Mouse (Mus musculus) C2C12 (cell line): ENCODE measurements around the gene Vac14. TPM values are rescaled to one million over a fixed set of nuclear protein-coding genes. Genes with fewer than 3 reads are reported as not detected.

Experiments
- H3K27me3 ChIP-seq: one replicate; pipeline ENCODE4 v1.6.1; 2011; ENCODE audit not compliant: control insufficient read depth, insufficient read depth, insufficient read length
- H3K36me3 ChIP-seq: one replicate; pipeline ENCODE4 v1.6.1; 2011; ENCODE audit not compliant: control insufficient read depth, insufficient read depth
- H3K4me3 ChIP-seq: one replicate; pipeline ENCODE4 v1.5.1; 2011; ENCODE audit warnings: mild to moderate bottlenecking, control low read depth; ENCODE audit not compliant: poor library complexity, insufficient read depth, severe bottlenecking
- H3K79me2 ChIP-seq: one replicate; pipeline ENCODE4 v1.6.1; 2011; ENCODE audit not compliant: control insufficient read depth, insufficient read depth
- H3K79me3 ChIP-seq: one replicate; pipeline ENCODE4 v1.6.1; 2011; ENCODE audit warnings: low read depth, control low read depth
- H3ac ChIP-seq: one replicate; pipeline ENCODE3; 2011; ENCODE audit warnings: low read depth; ENCODE audit not compliant: control insufficient read depth, insufficient read length
- CEBPB ChIP-seq: IDR thresholded peaks from one replicate; pipeline ENCODE4 v1.6.1; 2011; ENCODE audit warnings: low read depth, mild to moderate bottlenecking, control low read depth, moderate library complexity
- CTCF ChIP-seq: IDR thresholded peaks from one replicate; pipeline ENCODE4 v1.5.1; 2011; ENCODE audit not compliant: control insufficient read depth, insufficient read depth, insufficient read length
- FOSL1 ChIP-seq: IDR thresholded peaks from one replicate; pipeline ENCODE4 v1.8.0; 2011; ENCODE audit warnings: mild to moderate bottlenecking, low read length; ENCODE audit not compliant: poor library complexity, insufficient read depth, severe bottlenecking
- MAX ChIP-seq: IDR thresholded peaks from one replicate; pipeline ENCODE4 v1.6.1; 2011; ENCODE audit warnings: mild to moderate bottlenecking, control low read depth
- MYOD1 ChIP-seq: IDR thresholded peaks from one replicate; pipeline ENCODE4 v1.6.1; 2011; ENCODE audit warnings: low read depth; ENCODE audit not compliant: control insufficient read depth, insufficient read length
- MYOG ChIP-seq: IDR thresholded peaks from one replicate; pipeline ENCODE4 v1.6.1; 2011; ENCODE audit not compliant: control insufficient read depth, insufficient read length; ENCODE audit errors: extremely low read depth
- USF1 ChIP-seq: IDR thresholded peaks from one replicate; pipeline ENCODE4 v1.6.1; 2011; ENCODE audit warnings: low read depth, mild to moderate bottlenecking, control low read depth, moderate library complexity
- polyA plus RNA-seq: library from polyadenylated mRNA; unstranded; fragments of >200 nt; fragmentation: generic; extraction: Trizol; gene quantifications from one replicate; pipeline ENCODE4 v1.2.1, GENCODE M21; 2012; ENCODE audit warnings: missing spikeins

Vac14 gene
- polyA plus RNA-seq, 1 experiment = 22.2 TPM

- H3K4me3 ChIP-seq = no peak overlapping the region
- no peaks in the 10 kb centered on the region for H3K79me2 ChIP-seq
- H3K79me3 ChIP-seq = peaks cover 1% of the 10 kb centered on the region
- no peak for TF ChIP-seq USF1
- peak; percentile 58 for TF ChIP-seq MYOD1
- no peaks in the 10 kb centered on the region for H3K36me3 ChIP-seq
- no peaks in the 10 kb centered on the region for H3K27me3 ChIP-seq
- no peak overlapping the region for H3ac ChIP-seq
These were observed 98.7 kb downstream of the Vac14 start for GRCm38 (mm10) chr8:110717131-110717530.

GRCm38 (mm10) chr8:110718209-110718968 is 100.0 kb downstream of the Vac14 start:
- Histone ChIP-seq H3K27me3 (no peaks in the 10 kb centered on the region), H3K4me3 (no peak overlapping the region), H3K79me2 (peaks cover 7% of the 10 kb centered on the region), H3K36me3 (no peaks in the 10 kb centered on the region), H3K79me3 (peaks cover 1% of the 10 kb centered on the region), H3ac (no peak overlapping the region)
- no peak for TF ChIP-seq MAX
- TF ChIP-seq MYOD1 = no peak
- no peak for TF ChIP-seq USF1
- no peak for TF ChIP-seq MYOG
- no peak for TF ChIP-seq CEBPB
- no peak for TF ChIP-seq FOSL1
- TF ChIP-seq CTCF = no peak

GRCm38 (mm10) chr8:110718969-110719670 is 100.7 kb downstream of the Vac14 start:
- TF ChIP-seq CEBPB (no peak), MYOG (no peak), MYOD1 (no peak), FOSL1 (no peak), CTCF (no peak), MAX (no peak), USF1 (no peak)
- no peak overlapping the region for H3K4me3 ChIP-seq
- H3K79me3 ChIP-seq = peaks cover 1% of the 10 kb centered on the region
- peaks cover 7% of the 10 kb centered on the region for H3K79me2 ChIP-seq
- H3K27me3 ChIP-seq = no peaks in the 10 kb centered on the region
- H3K36me3 ChIP-seq = no peaks in the 10 kb centered on the region
- H3ac ChIP-seq = no peak overlapping the region

GRCm38 (mm10) chr8:110719898-110720653 is 101.7 kb downstream of the Vac14 start:
- Histone ChIP-seq H3K36me3 (no peaks in the 10 kb centered on the region), H3K79me2 (peaks cover 7% of the 10 kb centered on the region), H3ac (no peak overlapping the region), H3K4me3 (no peak overlapping the region), H3K27me3 (no peaks in the 10 kb centered on the region), H3K79me3 (peaks cover 1% of the 10 kb centered on the region)
- TF ChIP-seq MYOG = no peak
- no peak for TF ChIP-seq CTCF
- no peak for TF ChIP-seq CEBPB
- TF ChIP-seq FOSL1 = no peak
- TF ChIP-seq MAX = no peak
- TF ChIP-seq MYOD1 = no peak
- no peak for TF ChIP-seq USF1

GRCm38 (mm10) chr8:110720685-110721598 is 102.6 kb downstream of the Vac14 start, which contains the start of gene Mtss1l:
Gene Mtss1l, plus strand, starts transcription at chr8:110721476.
- no peaks in the 10 kb centered on the region for H3K27me3 ChIP-seq
- TF ChIP-seq USF1 (peak; percentile 76), FOSL1 (no peak)

More at GRCm38 (mm10) chr8:110720685-110721598, 102.6 kb downstream of the Vac14 start, which contains the start of gene Mtss1l:
- Histone ChIP-seq H3K79me2 (peaks cover 7% of the 10 kb centered on the region), H3K4me3 (peak within 1 kb of the TSS; percentile 45), H3K36me3 (no peaks in the 10 kb centered on the region), H3ac (peak within 1 kb of the TSS; percentile 75), H3K79me3 (peaks cover 1% of the 10 kb centered on the region)
